Mouse (Mus musculus): ENCODE measurements around the gene Nup43. TPM values are rescaled to one million over a fixed set of nuclear protein-coding genes. Genes with fewer than 3 reads are reported as not detected.
"Not testable (repeated sequence)": the region's sequence is repeated elsewhere in the genome, so short reads cannot be mapped to it uniquely, and the experiment has no call there.

The Nup43 gene
- 54.0 and 58.6 TPM in 2 replicates for polyA plus RNA-seq (2015; fragmentation: Nextera tagmentation; extraction: Ambion mirVana)

GRCm38 (mm10) chr10:7667342-7667802, at the start of gene Nup43:
Gene Nup43 (plus strand): TSS chr10:7667503.
- Histone ChIP-seq H3K9me3 (replicated peaks) (no peaks in the 10 kb centered on the region), H3K27me3 (no peaks in the 10 kb centered on the region), H3K27ac (peak within 1 kb of the TSS; percentile 61), H3K4me1 (peaks cover 14% of the 10 kb centered on the region), H3K9ac (peak within 1 kb of the TSS; percentile 78), H3K4me2 (peak within 1 kb of the TSS; percentile 83), H3K36me3 (ENCODE audit: poor library complexity, severe bottlenecking) (peaks cover 24% of the 10 kb centered on the region), H3K4me3 (peak within 1 kb of the TSS; percentile 84)
- under 1% methylated on average over 24 of the region's 24 CpGs for WGBS
- ATAC-seq, result peak; percentile 88

- ATAC-seq; H3K36me3 ChIP-seq (ENCODE audit: poor library complexity, severe bottlenecking); H3K27ac ChIP-seq; H3K9ac ChIP-seq; H3K4me3 ChIP-seq; H3K27me3 ChIP-seq; H3K4me2 ChIP-seq; H3K4me1 ChIP-seq; H3K9me3 ChIP-seq (replicated peaks): not testable (repeated sequence)
- 36% methylated on average over 3 of the region's 3 CpGs for WGBS
Measured at GRCm38 (mm10) chr10:7617556-7617955, 49.7 kb upstream of the Nup43 start.

- no peaks in the 10 kb centered on the region for H3K27me3 ChIP-seq
- peaks cover 16% of the 10 kb centered on the region for H3K36me3 ChIP-seq (ENCODE audit: poor library complexity, severe bottlenecking)
- no peak overlapping the region for H3K9ac ChIP-seq
- ATAC-seq, result no peak
- H3K4me1 ChIP-seq, result no peaks in the 10 kb centered on the region
- no peak overlapping the region for H3K4me3 ChIP-seq
- no peak overlapping the region for H3K27ac ChIP-seq
- peaks cover 2% of the 10 kb centered on the region for H3K9me3 ChIP-seq (replicated peaks)
- 66% methylated on average over 5 of the region's 5 CpGs for WGBS
- no peak overlapping the region for H3K4me2 ChIP-seq
Measured at GRCm38 (mm10) chr10:7619821-7620241, 47.5 kb upstream of the Nup43 start.

GRCm38 (mm10) chr10:7620723-7621122, 46.6 kb upstream of the Nup43 start:
- Histone ChIP-seq H3K36me3 (ENCODE audit: poor library complexity, severe bottlenecking) (peaks cover 14% of the 10 kb centered on the region; the same call in 1 of the 2 replicates), H3K27me3 (no peaks in the 10 kb centered on the region), H3K27ac (no peak overlapping the region), H3K4me3 (no peak overlapping the region), H3K4me1 (no peaks in the 10 kb centered on the region), H3K4me2 (no peak overlapping the region), H3K9ac (no peak overlapping the region), H3K9me3 (replicated peaks) (no peaks in the 10 kb centered on the region)
- 59% methylated on average over 5 of the region's 5 CpGs for WGBS
- no peak for ATAC-seq

- H3K27ac ChIP-seq, result no peak overlapping the region
- no peaks in the 10 kb centered on the region for H3K27me3 ChIP-seq
- ATAC-seq, result no peak
- no peak overlapping the region for H3K4me3 ChIP-seq
- H3K9ac ChIP-seq, result no peak overlapping the region
- WGBS, result 95% methylated on average over 3 of the region's 3 CpGs
- no peak overlapping the region for H3K4me2 ChIP-seq
- no peaks in the 10 kb centered on the region for H3K9me3 ChIP-seq (replicated peaks)
- H3K4me1 ChIP-seq, result no peaks in the 10 kb centered on the region
- H3K36me3 ChIP-seq (ENCODE audit: poor library complexity, severe bottlenecking), result peaks cover 21% of the 10 kb centered on the region; the same call in 1 of the 2 replicates
Measured at GRCm38 (mm10) chr10:7622378-7622777, 44.9 kb upstream of the Nup43 start.

GRCm38 (mm10) chr10:7623861-7624518, 43.3 kb upstream of the Nup43 start:
- Histone ChIP-seq H3K4me3 (no peak overlapping the region), H3K9ac (no peak overlapping the region), H3K27me3 (no peaks in the 10 kb centered on the region), H3K4me2 (no peak overlapping the region), H3K9me3 (replicated peaks) (no peaks in the 10 kb centered on the region), H3K4me1 (no peaks in the 10 kb centered on the region), H3K36me3 (ENCODE audit: poor library complexity, severe bottlenecking) (peaks cover 35% of the 10 kb centered on the region), H3K27ac (no peak overlapping the region)
- 96% methylated on average over 3 of the region's 3 CpGs for WGBS
- no peak for ATAC-seq

GRCm38 (mm10) chr10:7629092-7629491, 38.2 kb upstream of the Nup43 start:
- H3K9me3 ChIP-seq (replicated peaks), result no peaks in the 10 kb centered on the region
- 90% methylated on average over 4 of the region's 4 CpGs for WGBS
- no peak overlapping the region for H3K4me3 ChIP-seq
- peaks cover 65% of the 10 kb centered on the region for H3K36me3 ChIP-seq (ENCODE audit: poor library complexity, severe bottlenecking)
- H3K4me2 ChIP-seq, result no peak overlapping the region
- H3K27me3 ChIP-seq, result no peaks in the 10 kb centered on the region
- H3K27ac ChIP-seq, result no peak overlapping the region
- H3K4me1 ChIP-seq, result no peaks in the 10 kb centered on the region
- no peak for ATAC-seq
- no peak overlapping the region for H3K9ac ChIP-seq

GRCm38 (mm10) chr10:7630286-7630685, 37.0 kb upstream of the Nup43 start:
- no peaks in the 10 kb centered on the region for H3K9me3 ChIP-seq (replicated peaks)
- WGBS, result 95% methylated on average over 5 of the region's 5 CpGs
- no peak for ATAC-seq

GRCm38 (mm10) chr10:7630951-7631720, 36.2 kb upstream of the Nup43 start:
- Histone ChIP-seq H3K27me3 (no peaks in the 10 kb centered on the region), H3K4me3 (no peak overlapping the region), H3K36me3 (ENCODE audit: poor library complexity, severe bottlenecking) (peaks cover 55% of the 10 kb centered on the region), H3K9me3 (replicated peaks) (no peaks in the 10 kb centered on the region), H3K4me1 (no peaks in the 10 kb centered on the region), H3K4me2 (no peak overlapping the region), H3K9ac (no peak overlapping the region), H3K27ac (no peak overlapping the region)
- no peak for ATAC-seq
- WGBS, result 91% methylated on average over 16 of the region's 16 CpGs

More at GRCm38 (mm10) chr10:7630286-7630685, 37.0 kb upstream of the Nup43 start:
- peaks cover 58% of the 10 kb centered on the region for H3K36me3 ChIP-seq (ENCODE audit: poor library complexity, severe bottlenecking)
- no peaks in the 10 kb centered on the region for H3K27me3 ChIP-seq
- no peak overlapping the region for H3K4me3 ChIP-seq
- H3K9ac ChIP-seq, result no peak overlapping the region
- no peak overlapping the region for H3K4me2 ChIP-seq
- no peaks in the 10 kb centered on the region for H3K4me1 ChIP-seq
- no peak overlapping the region for H3K27ac ChIP-seq

GRCm38 (mm10) chr10:7640366-7640765, 26.9 kb upstream of the Nup43 start:
- Histone ChIP-seq H3K27ac (no peak overlapping the region), H3K9ac (no peak overlapping the region), H3K4me3 (no peak overlapping the region), H3K4me2 (no peak overlapping the region), H3K4me1 (no peaks in the 10 kb centered on the region), H3K36me3 (ENCODE audit: poor library complexity, severe bottlenecking) (peaks cover 73% of the 10 kb centered on the region), H3K27me3 (no peaks in the 10 kb centered on the region), H3K9me3 (replicated peaks) (no peaks in the 10 kb centered on the region)
- no peak for ATAC-seq
- 96% methylated on average over 12 of the region's 12 CpGs for WGBS

GRCm38 (mm10) chr10:7645911-7646310, 21.4 kb upstream of the Nup43 start:
- no peak for ATAC-seq
- WGBS, result 81% methylated on average over 2 of the region's 2 CpGs
- no peaks in the 10 kb centered on the region; the same call in 1 of the 2 replicates for H3K9me3 ChIP-seq (replicated peaks)
- no peak overlapping the region for H3K9ac ChIP-seq
- peaks cover 59% of the 10 kb centered on the region for H3K36me3 ChIP-seq (ENCODE audit: poor library complexity, severe bottlenecking)
- H3K4me3 ChIP-seq, result no peak overlapping the region
- H3K27ac ChIP-seq, result no peak overlapping the region
- no peaks in the 10 kb centered on the region for H3K4me1 ChIP-seq
- no peak overlapping the region for H3K4me2 ChIP-seq
- H3K27me3 ChIP-seq, result no peaks in the 10 kb centered on the region

- ATAC-seq, result no peak
- H3K4me2 ChIP-seq, result no peak overlapping the region
- H3K27me3 ChIP-seq, result no peaks in the 10 kb centered on the region
- no peak overlapping the region for H3K4me3 ChIP-seq
- peaks cover 33% of the 10 kb centered on the region for H3K36me3 ChIP-seq (ENCODE audit: poor library complexity, severe bottlenecking)
- H3K4me1 ChIP-seq, result no peaks in the 10 kb centered on the region
- H3K9me3 ChIP-seq (replicated peaks), result no peaks in the 10 kb centered on the region; the same call in 1 of the 2 replicates
- H3K9ac ChIP-seq, result no peak overlapping the region
- H3K27ac ChIP-seq, result no peak overlapping the region
- 93% methylated on average over 4 of the region's 4 CpGs for WGBS
Measured at GRCm38 (mm10) chr10:7649059-7649458, 18.2 kb upstream of the Nup43 start.
